Mouse (Mus musculus) induced T-regulatory cell, adult 2 months (primary cell): ENCODE data around the gene Smad5.
A peak's percentile ranks its signal among the peaks of the same experiment; 100 is the strongest.

Experiments used
- DNase-seq: peaks from one replicate; pipeline ENCODE4 v3.0.0-alpha.2; 2012; ENCODE audit warnings: low read depth

Gene Smad5

GRCm38 (mm10) chr13:56702469-56703221, at the start of gene Smad5:
Gene Smad5 (plus strand): TSS chr13:56703010.
- peak; percentile 85 for DNase-seq

- DNase-seq, result no peak
Observed at GRCm38 (mm10) chr13:56654176-56654575, 48.6 kb upstream of the Smad5 start.

- peak; percentile 65 for DNase-seq
Observed at GRCm38 (mm10) chr13:56657946-56658512, 44.8 kb upstream of the Smad5 start.

GRCm38 (mm10) chr13:56658931-56659330, 43.9 kb upstream of the Smad5 start:
- no peak for DNase-seq

GRCm38 (mm10) chr13:56661914-56662621, 40.7 kb upstream of the Smad5 start:
- no peak for DNase-seq

- DNase-seq, result no peak
Observed at GRCm38 (mm10) chr13:56664256-56665170, 38.3 kb upstream of the Smad5 start.

GRCm38 (mm10) chr13:56671206-56671605, 31.6 kb upstream of the Smad5 start:
- no peak for DNase-seq

- no peak for DNase-seq
Observed at GRCm38 (mm10) chr13:56677731-56678130, 25.1 kb upstream of the Smad5 start.

GRCm38 (mm10) chr13:56678188-56678787, 24.5 kb upstream of the Smad5 start:
- DNase-seq, result no peak

GRCm38 (mm10) chr13:56678826-56679504, 23.8 kb upstream of the Smad5 start:
- no peak for DNase-seq

- DNase-seq, result no peak
Observed at GRCm38 (mm10) chr13:56681924-56682323, 20.9 kb upstream of the Smad5 start.

- DNase-seq, result peak; percentile 31
Observed at GRCm38 (mm10) chr13:56682326-56682725, 20.5 kb upstream of the Smad5 start.

GRCm38 (mm10) chr13:56683306-56683705, 19.5 kb upstream of the Smad5 start:
- DNase-seq, result no peak

- DNase-seq, result no peak
Observed at GRCm38 (mm10) chr13:56692011-56692410, 10.8 kb upstream of the Smad5 start.

- no peak for DNase-seq
Observed at GRCm38 (mm10) chr13:56692644-56693043, 10.2 kb upstream of the Smad5 start.

GRCm38 (mm10) chr13:56695701-56696100, 7.1 kb upstream of the Smad5 start:
- DNase-seq, result no peak

- DNase-seq, result no peak
Observed at GRCm38 (mm10) chr13:56696699-56697098, 6.1 kb upstream of the Smad5 start.

- DNase-seq, result no peak
Observed at GRCm38 (mm10) chr13:56697171-56697570, 5.6 kb upstream of the Smad5 start.

GRCm38 (mm10) chr13:56698391-56698790, 4.4 kb upstream of the Smad5 start:
- no peak for DNase-seq

GRCm38 (mm10) chr13:56699370-56699769, 3.4 kb upstream of the Smad5 start:
- DNase-seq, result peak; percentile 35

- no peak for DNase-seq
Observed at GRCm38 (mm10) chr13:56700981-56701380, 1.8 kb upstream of the Smad5 start.
